Mouse (Mus musculus): ENCODE measurements at regions not wholly inside any gene's neighbourhood (a gene's known extent, or its start where the extent isn't known, plus 50 kb on each side); places are given as distances from the start of the nearest gene placed in this dataset.
A peak's percentile ranks its signal among the peaks of the same experiment; 100 is the strongest.

GRCm38 (mm10) chr9:87649015-87649978, 81.8 kb downstream of the Tbx18 start:
- no peak for DNase-seq

GRCm38 (mm10) chr9:87648317-87648716, 82.7 kb downstream of the Tbx18 start:
- no peak for DNase-seq

DNA sequence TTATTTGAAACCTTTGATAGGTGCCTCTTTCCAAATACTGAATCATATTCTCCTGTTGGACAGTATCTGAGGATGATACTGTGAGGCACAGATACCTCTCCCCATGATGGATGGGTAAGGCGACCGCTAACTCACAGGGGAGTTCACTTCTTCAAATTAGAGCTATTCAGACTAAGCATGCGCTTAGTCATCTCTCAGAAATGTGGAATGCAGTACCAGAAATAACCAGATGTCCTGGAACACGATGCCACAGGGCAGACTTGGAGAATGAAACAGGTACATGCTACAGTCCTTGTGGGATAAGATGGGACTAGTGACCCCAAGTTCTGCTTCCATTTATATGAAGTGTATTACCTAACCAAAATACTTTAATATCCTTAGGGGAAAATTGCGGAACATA, 86.0 kb downstream of the Tbx18 start:
- DNase-seq: no peak

DNA sequence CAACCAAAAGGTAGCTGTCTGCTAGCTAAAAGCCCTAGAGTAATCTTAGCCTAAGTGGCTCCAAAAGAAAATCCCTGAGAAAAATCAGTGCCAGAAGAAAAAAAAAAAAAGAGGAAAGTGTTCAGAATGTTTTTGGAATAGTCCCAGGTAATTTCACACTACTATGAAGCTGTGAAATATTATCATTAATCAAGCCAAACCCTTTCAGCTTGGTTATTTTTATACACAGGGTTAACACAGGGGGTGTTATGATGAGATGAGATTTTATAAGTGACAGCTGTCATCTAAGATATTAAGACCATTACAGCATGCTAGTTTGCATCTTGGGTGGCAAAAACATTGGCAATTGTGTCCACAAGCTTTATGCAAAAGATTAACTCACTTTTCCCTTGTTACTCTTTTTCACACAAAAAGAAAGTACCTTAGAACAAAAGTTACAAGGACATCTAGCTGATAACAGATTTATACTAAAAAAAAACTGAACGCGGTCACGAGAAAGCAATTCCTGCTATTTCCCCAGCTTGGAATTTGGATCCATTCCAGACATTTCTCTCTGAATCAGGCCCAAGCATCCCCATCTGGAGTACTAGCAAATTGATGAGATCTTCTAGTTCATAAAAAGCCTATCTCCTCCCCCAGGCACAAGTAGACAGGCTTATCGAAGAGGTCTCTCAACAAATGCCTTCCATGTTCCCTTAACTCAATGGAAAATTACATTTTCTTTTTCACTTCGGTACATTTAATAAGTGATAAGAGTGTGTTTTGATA, 97.0 kb downstream of the Tbx18 start:
- peak; percentile 58 to 79 for DNase-seq

GRCm38 (mm10) chr9:87626432-87626831, 104.6 kb downstream of the Tbx18 start:
- no peak for DNase-seq

DNA sequence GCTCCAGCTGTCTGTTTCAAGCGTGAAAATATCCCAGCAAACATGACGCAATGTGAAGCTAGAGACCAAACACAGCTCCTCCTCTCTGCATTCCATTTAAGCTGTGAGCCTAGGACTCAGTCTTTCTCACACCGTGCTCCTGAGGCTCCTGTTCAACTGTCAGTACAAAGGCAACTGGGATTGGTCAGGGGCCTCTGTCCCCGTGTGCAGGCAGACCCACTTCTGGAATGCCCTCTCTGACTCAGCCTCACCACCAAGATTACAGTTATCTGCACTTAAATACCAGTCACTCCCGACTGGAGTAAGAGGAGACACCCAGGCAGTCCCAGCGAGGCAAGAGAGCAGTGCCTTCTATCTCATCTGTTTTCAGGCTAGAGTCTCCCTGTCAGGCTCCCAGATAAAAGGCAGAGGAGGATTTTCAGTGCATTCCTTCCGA, 112.8 kb downstream of the Tbx18 start:
- peak; percentile 37 to 44 for DNase-seq

DNA sequence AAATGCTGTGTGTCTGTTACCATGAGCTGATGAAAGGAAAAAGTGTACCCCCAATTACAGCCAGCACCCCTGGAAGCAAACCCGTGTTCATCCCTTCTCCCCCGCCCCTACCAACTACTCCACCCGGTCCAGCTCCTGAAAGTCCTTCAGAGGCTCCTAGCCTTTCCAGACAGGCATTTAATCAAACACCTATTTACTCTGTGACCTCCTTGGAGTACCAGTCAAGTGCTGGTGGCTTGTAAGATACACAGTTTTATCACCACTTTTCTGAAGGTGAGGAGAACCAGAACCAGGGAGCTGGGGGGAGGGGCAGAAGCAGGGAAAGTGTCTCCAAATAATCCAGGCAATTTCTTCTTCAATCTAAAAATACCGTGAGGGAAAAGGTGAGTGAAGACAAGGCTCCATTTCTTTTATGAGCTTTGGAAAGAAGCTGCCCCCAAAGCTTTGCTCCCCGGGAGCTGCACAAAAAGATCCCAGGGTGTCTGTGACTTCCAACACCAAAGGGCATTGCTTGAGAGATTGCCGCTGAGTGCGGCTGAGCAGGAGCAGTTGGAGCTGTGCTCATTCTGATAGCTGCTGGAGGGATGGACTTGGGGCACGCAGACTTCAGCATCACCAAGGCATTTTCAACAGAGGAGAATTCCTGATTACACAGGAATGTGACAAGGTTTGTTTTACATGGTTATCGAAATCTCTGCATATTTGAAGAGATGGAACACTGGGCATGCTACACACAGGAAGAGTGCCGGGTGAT, 123.0 kb downstream of the Tbx18 start:
- no peak for DNase-seq

GRCm38 (mm10) chr9:87575591-87575990, 155.5 kb downstream of the Tbx18 start:
- no peak for DNase-seq

DNA sequence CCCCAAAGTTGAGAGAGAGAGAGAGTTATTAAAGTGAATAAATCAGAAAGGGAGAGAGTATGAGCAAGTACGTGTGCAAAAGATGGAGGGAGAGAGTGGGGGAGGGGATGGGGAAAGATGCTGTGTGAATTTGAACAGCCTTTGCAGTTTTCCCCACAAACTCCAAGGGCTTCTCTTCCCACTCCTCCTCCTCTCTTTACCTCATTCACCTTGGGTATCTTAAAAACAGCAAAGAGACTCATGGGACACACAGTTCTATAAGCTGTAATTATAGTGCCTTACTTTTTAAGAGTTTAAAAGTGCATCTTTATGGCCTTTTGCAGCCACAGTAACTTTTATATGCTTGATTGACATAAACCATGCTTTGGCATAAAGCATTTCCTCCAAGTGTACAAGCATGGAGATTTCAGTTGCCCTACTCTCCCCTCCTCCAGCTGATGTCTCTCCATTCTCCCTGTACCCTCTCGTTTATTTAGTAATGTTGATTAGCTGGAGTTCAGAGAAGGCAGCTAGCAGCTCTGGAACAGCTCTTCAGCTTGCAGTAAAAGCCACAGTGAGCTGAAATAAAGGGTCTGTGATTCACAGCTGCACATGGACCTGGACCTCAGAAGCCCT, 156.7 kb downstream of the Tbx18 start:
- DNase-seq: no peak

DNA sequence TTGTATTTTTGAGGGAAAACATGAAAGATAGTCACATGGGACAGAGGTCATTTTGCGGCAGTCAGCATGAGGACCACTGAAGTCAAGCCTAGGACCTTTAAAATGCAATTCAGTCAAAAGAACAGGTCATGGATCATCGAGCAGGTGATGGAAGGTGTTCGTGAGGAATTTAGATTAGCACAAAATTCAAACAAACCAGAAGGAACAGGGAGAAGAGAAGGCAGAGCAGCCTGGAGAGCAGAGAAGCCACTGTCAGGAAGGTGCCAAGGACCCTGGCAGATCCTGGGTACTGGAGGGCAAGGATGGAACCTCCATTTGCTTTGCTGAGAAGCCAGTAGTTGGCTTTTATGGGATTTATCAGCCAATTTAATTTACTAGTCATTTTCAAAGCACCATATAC, 167.8 kb downstream of the Tbx18 start:
- no peak for DNase-seq

- no peak for DNase-seq
Measured at GRCm38 (mm10) chr9:87562796-87563195, 168.3 kb downstream of the Tbx18 start.

- DNase-seq: peak; percentile 38 to 51
Measured at GRCm38 (mm10) chr9:87557841-87558240, 173.2 kb downstream of the Tbx18 start.

DNA sequence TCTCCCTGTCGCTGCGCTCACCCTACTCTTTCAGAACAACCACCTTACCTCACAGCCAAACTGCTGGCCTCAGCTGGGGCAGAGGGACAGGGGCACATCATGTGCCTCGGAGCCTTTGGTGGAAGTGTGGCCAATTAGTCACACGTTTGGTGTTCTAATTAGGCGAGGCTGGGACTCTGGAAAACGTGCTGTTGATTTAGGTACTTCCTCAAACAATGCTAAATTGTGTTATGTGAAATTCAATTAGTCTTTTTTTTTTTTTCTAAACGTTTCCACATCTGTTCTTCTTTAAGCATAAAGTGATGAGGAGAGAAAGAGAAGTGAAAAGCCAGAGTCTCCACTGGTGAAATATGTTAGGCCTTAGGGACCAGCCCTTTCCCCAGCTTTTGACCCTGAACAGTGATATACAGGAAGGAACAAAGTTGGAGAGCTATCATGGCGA, 174.1 kb downstream of the Tbx18 start:
- no peak for DNase-seq

DNA sequence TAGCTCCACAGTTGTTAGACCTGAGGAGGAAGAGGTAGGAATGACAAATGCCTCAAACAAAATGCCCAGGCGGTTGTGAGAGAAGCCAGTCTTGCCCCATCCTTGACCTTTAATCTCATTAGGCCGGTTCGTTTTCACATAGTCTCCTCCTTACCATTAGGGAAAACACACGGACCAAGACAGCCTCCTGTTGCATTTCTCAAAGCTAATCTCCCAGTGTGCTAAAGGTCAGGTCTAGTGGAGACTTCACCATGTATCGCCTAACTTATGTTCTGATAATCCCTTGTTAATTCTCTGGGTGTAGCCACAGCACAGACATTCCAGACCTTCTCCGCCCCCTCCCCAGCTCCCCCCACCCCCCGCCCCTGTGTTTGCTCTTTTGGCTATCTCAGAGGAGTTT, 174.5 kb downstream of the Tbx18 start:
- no peak for DNase-seq

GRCm38 (mm10) chr9:87533182-87533581, 197.9 kb downstream of the Tbx18 start:
- DNase-seq: peak in 1 of 2 experiments; percentile 3

GRCm38 (mm10) chr9:87529908-87530307, 201.2 kb downstream of the Tbx18 start:
- DNase-seq: no peak

DNA sequence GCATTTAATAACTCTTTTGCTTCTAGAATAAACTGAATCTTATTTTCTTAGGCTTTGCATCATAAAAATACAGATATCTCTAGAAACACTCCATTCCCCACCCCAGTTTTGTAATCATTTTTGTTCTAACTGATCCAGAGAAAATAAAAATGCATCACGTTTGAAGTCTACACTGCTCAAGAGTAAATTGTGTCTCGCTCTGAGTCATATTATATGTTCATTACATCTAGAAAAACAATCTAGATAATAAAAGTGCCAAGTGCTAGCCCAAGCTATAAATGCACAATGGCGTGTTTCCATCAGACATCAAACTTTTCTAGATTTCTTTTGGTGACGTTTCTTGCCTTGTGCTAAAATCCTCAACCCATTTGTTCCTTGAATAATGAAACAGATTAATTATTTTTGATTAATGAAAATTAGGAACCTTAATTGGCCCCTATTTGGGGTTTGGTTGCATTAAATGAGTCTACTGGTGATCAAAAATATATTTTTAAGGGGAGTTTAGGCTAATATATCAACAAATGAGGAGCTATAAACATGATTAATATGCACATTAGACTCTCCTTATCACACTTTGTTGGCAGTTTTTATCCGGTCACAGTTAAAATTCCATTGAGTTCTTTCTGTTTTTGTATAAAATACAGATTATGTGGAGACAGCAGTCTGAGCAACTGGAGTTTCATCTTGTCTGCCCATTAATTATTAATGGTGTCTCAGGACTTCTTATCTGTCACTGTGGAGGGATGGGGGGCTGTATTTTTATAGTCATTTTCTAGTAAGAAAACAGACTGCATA, 206.0 kb downstream of the Tbx18 start:
- no peak for DNase-seq

DNA sequence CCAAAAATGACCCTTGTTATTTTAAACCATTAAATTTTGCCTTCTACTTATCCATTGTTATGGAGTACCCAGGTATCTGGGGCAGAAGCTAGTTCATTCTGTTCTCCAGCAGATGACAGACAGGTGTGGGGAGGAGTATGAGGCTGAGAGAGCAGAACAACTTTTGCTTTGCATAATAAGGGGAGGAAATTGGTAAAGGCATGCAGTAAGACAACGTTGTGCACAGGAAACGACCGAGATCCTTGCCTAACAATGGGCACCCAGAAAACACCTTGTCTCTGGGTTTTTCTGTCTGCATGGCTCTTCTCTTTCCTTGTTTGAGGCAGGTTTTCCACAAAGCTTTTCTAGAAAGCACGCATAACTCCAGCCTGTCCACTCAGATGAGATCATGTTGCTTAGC, 220.4 kb downstream of the Tbx18 start:
- no peak for DNase-seq

DNA sequence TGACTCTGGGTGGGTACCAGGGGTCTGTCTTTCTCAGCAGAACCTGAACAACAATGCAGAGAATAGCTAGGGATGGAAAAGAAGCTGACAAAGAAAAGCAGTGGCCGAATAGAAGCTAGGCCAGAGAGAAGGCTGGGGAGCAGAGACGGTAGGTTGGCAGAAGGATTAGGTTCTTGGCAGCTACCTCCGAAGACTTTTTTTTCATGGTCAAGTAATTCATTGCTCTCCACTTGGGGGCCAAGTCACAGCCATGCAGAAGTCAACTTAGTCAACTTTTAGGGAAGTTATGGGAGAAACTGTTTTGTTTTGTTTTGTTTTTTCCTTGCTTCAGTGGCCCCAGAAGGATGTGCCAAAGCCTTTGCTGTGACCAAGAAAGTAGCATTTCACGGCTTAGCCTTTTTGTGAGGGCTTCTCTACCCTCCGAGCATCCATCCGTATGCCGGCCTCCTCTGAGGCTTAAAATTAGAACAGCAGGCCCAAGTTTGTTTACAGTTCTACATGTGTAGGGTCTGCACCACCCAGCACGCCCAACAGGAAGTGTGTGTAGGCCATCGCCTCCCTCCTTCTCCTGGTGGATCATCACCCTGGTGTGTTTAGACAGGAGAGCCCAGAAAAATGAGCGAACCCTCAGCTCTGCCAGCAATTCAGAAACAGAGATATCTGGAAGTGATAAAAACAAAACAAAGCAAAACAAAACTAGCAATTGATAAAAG, 226.2 kb downstream of the Tbx18 start:
- DNase-seq: peak; percentile 26 to 39

- no peak for DNase-seq
Measured at GRCm38 (mm10) chr9:87464141-87464540, 208.8 kb upstream of the Cep162 start.

DNA sequence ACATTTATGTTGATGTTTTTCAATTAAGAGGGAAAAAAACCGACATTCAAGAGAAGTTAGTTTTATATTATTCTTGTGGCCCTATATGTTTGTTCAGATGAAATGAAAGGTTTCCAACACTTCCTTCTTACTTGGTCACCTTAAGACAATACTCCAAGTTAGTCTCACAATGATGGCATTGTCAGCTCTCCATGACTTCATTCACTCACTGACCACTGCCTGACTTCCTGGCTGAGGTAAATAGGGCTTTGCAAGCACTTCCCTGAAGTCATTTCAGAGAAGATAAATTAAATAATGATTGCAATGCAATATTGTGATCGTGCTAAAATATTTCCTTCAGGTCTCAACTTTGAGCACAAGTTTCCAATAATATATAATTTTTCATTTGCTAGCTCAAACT, 197.9 kb upstream of the Cep162 start:
- no peak for DNase-seq

All from cerebellum, postnatal 10 days (tissue).